Mouse (Mus musculus): Measurements from ENCODE around the gene Vamp3. TPM values are rescaled to one million over a fixed set of nuclear protein-coding genes. Genes with fewer than 3 reads are reported as not detected.

Gene Vamp3
- polyA plus RNA-seq (2015; fragmentation: Illumina TruSeq; extraction: RNeasy Lipid Tissue Mini Kit (QIAGEN cat#74804); ENCODE audit: insufficient read depth, low read depth, low replicate concordance), result 14.6 TPM

GRCm38 (mm10) chr4:151057347-151058321 is at the start of gene Vamp3:
Vamp3 (minus strand) TSS chr4:151057963.

GRCm38 (mm10) chr4:151089270-151089669 is 31.5 kb upstream of the Vamp3 start, which contains the start of gene Gm13090:
Gm13090 (plus strand) TSS chr4:151089570.

GRCm38 (mm10) chr4:151044037-151044943 is 13.5 kb downstream of the Vamp3 start, which contains the start of gene Per3:
Per3 (minus strand) TSS chr4:151044665.

Other genes with a start within 250 kb of the Vamp3 start
- 12.4 TPM for gene Errfi1, start 204.0 kb downstream of the Vamp3 start, polyA plus RNA-seq (2015; fragmentation: Illumina TruSeq; extraction: RNeasy Lipid Tissue Mini Kit (QIAGEN cat#74804); ENCODE audit: insufficient read depth, low read depth, low replicate concordance)
- 40.8 TPM for gene Park7, start 143.5 kb downstream of the Vamp3 start, polyA plus RNA-seq (2015; fragmentation: Illumina TruSeq; extraction: RNeasy Lipid Tissue Mini Kit (QIAGEN cat#74804); ENCODE audit: insufficient read depth, low read depth, low replicate concordance)
- gene Tnfrsf9, start 143.4 kb downstream of the Vamp3 start, polyA plus RNA-seq (2015; fragmentation: Illumina TruSeq; extraction: RNeasy Lipid Tissue Mini Kit (QIAGEN cat#74804); ENCODE audit: insufficient read depth, low read depth, low replicate concordance), result 0.39 TPM
- not detected for gene Uts2, start 60.9 kb downstream of the Vamp3 start, polyA plus RNA-seq (2015; fragmentation: Illumina TruSeq; extraction: RNeasy Lipid Tissue Mini Kit (QIAGEN cat#74804); ENCODE audit: insufficient read depth, low read depth, low replicate concordance)
- gene Per3, start 13.3 kb downstream of the Vamp3 start, polyA plus RNA-seq (2015; fragmentation: Illumina TruSeq; extraction: RNeasy Lipid Tissue Mini Kit (QIAGEN cat#74804); ENCODE audit: insufficient read depth, low read depth, low replicate concordance), result 2.4 TPM
- gene Gm13090, start 31.6 kb upstream of the Vamp3 start, polyA plus RNA-seq (2015; fragmentation: Illumina TruSeq; extraction: RNeasy Lipid Tissue Mini Kit (QIAGEN cat#74804); ENCODE audit: insufficient read depth, low read depth, low replicate concordance), result not detected

All from pancreas, adult 10 weeks (tissue).